Mouse (Mus musculus) neutrophil, adult 5-6 weeks (primary cell): Measurements from ENCODE around the gene Acsm3. TPM values are rescaled to one million over a fixed set of nuclear protein-coding genes. Genes with fewer than 3 reads are reported as not detected.
A peak's percentile ranks its signal among the peaks of the same experiment; 100 is the strongest.

Experiments used
- ATAC-seq: fragments of 151-379, 151-347 bp; 2 replicates; pipeline ENCODE4 v1.8.0; 2017; ENCODE audit warnings: mild to moderate bottlenecking, moderate TSS enrichment; ENCODE audit not compliant: insufficient number of reproducible peaks, poor library complexity, low FRiP score, severe bottlenecking; ENCODE audit errors: extremely low read depth
- total RNA-seq: library from RNA; stranded (forward); fragments of 200-1000 nt; gene quantifications from 2 replicates; pipeline ENCODE4 v1.2.3, GENCODE M21; 2017

Gene Acsm3
- total RNA-seq, 1 experiment from 2014 or later, result not detected

DNA sequence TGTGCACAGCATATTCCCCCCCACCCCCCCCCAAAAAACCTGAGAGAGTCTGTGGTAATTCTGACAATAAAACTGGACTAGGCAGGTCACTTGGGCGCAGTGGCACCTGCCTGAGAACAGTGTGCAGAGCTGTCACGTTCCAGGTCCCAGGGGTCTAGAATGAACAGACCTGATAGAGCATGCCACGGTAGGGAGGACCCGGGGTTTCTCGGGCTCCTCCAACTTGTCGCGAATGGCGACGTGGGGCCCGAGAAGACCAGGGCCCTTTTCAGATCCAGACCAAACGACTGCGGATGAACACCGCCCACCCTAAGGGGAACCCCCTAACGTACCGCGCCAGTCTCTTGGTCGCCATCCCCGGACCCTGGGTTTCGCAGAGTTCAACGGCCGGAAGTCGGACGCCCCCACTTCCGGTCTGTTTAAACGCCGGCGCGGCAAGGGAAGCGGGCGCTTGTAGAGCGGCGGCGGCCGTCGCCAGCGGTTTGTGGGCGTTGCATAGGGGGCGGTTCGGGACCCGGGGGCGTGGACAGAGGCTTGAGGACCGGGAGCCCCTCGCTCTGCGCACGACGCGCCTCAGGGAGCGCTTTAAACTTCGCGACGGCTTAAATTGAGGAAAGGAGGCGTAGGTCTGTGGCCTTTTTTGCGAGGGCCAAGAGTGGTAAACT, 33.0 kb downstream of the Acsm3 start, which contains the start of the genes Rexo5 and Eri2:
Gene Rexo5, plus strand, starts transcription at position 421 of the 665 bp plus-strand sequence.
Gene Eri2, minus strand, starts transcription at position 473 of the 665 bp plus-strand sequence.
- peak; percentile 85 for ATAC-seq

DNA sequence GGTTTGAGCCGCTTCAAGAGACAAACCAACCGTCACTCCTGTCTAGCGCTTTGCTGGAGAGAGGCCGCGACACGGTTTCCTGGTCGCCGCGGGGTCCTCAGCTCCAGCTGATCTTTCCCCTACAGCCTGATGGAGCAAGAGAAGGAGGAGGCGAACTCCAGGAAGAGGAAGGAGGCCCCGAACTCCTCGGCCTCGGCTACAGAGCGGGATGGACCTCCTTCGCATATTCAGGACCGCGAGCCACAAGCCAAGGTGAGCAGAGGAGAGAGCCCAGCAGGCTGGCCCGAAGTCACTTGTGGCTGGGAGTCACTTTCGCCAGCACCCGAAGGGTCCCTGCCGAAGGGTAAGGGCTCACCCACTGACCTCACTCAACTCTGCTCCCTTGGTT, 33.5 kb downstream of the Acsm3 start:
- no peak; the same call in 1 of the 2 replicates for ATAC-seq

DNA sequence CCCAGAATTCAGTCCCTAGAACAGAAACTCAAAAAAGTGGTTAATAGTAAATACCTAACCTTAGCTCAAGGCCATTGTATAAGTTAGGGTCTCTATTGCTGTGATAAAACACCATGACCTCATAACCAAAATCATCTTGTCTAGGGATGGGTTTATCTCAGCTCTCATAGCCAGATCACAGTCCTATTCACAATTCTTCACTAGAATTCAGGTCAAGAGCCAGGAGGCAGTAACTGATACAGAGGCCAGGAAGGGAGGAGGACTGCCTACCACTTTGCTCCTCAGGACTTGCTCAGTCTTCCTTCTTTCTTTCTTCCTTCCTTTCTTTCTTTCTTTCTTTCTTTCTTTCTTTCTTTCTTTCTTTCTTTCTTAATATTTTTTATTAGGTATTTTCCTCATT, 34.6 kb downstream of the Acsm3 start:
- ATAC-seq, result no peak

DNA sequence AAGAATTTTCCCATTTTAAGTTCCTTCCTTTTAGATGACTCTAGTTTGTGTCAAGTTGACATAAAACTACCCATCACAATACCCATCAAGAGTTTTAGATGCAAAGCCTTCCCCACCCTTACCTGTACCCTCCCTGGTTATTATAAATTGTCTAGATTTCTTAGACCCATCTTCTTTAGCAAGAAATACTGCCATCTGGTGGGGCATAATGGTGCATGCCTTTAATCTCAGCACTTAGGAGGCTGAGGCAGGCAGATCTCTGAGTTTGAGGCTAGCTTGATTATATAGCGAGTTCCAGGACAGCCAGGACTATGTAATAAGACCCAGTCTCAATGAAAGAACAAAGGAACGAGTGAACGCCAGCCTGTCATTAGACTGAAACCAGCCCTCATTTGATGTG, 39.8 kb downstream of the Acsm3 start:
- ATAC-seq, result no peak

DNA sequence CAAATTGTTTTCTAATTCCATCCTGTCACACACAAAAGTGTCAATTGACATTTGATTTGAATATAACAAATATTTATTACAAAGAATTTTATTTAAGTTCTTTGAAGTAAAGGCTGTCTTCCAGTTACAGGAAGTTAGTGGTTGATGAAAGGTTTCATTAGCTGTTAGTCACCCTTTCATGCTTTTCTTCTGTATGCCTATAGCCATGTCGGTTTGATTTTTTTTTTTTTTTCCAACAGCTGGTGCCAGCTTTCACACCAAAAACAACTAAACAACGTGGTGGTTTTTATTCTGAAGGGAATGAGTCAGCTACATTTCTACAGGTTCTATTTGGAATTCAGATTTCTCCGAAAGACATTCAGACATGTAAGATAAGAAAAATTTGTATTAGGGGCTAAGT, 40.3 kb downstream of the Acsm3 start:
- ATAC-seq, result no peak

DNA sequence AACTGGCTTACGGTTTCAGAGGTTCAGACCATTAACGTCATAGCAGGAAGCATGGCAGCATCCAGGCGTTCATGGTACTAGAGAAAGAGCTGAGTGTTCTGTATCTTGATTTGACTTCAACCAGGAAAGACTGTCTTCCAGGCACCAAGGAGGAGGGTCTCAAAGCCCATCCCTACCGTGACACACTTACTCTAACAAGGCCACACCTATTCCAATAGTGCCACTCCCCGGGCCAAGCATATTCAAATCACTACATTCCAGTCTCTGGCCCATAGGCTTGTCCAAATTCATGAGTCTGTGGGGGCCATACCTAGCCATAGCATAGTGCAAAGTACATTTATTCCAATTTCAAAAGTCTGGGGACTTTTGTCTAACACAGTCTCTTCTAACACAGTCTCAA, 46.7 kb downstream of the Acsm3 start:
- ATAC-seq, result no peak

DNA sequence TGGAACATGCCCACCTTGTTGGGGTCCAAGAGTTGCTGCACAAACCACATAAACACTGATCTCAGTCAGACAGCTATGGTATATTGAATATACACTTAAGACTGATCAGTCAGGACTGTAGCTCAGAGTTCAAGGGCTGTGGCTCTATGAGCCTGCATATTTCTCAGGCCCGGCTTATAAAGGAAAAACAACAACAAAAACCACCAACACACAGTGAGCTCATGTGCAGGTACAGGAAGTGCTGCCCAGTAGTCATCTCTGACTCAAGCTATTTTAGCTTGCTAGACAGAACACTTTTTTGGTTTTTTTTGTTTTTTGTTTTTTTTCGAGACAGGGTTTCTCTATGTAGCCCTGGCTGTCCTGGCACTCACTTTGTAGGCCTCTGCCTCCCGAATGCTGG, 48.0 kb downstream of the Acsm3 start:
- ATAC-seq, result no peak

DNA sequence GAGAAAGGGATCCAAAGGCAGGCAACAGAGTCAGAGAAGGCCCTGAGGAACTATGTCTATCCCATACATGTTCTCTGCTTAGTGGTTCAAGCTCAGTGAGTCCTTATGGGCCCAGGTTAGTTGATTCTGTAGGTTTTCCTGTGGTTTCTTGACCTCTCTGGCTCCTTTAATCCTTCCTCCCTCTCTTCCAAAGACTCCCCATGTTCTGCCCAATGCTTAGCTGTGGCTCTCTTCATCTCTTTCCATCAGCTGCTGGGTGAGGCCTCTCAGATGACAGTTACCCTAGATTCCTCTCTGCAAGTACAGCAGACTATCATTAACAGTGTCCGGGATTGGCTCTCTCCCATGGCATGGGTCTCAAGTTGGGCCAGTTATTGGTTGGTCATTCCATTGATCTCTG, 74.6 kb downstream of the Acsm3 start:
- ATAC-seq, result no peak

DNA sequence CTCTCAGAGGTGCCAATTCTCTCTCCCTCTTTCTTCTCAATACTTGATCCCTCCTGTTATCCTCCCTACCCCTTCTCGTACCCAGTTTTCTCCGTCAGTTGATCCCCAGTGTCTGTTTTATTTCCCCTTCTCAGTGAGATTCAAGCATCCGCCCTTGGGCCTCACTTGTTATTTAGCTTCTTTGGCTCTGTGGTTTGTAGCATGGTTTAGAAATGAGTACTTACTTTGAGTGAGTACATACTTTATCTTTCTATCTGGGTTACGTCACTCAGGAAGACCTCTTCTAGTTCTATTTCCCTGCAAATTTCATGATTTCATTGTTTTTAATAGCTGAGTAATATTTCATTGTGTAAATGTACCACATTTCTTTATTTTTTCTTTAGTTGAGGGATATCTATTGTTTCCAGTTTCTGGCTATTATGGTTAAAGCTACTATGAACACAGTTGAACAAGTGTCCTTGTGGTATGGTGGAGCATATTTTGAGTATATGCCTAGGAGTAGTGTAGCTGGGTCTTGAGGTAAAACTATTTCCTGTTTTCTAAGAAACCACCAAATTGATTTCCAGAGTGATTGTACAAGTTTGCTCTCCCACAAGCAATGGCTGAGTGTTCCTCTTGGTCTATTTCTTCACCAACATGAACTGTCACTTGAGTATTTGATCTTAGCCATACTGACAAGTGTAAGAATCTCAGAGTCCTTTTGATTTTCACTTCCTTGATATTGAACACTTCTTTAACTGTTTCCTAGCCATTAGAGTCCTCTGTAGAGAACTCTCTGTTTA, 75.5 kb downstream of the Acsm3 start:
- 0 out of 2 replicates have a peak, but pooled peaks have one; percentile 23 for ATAC-seq

Other genes with a start within 250 kb of the Acsm3 start
- not detected in 2 replicates for gene Acsm5, start 241.5 kb upstream of the Acsm3 start, total RNA-seq
- gene Pdilt, start 237.4 kb upstream of the Acsm3 start, total RNA-seq, result not detected in 2 replicates
- gene Acsm2, start 206.6 kb upstream of the Acsm3 start, total RNA-seq, result under 0.01 TPM in 1 of 2 replicates, not detected in the other
- gene Acsm1, start 153.9 kb upstream of the Acsm3 start, total RNA-seq, result not detected in 2 replicates
- not detected in 2 replicates for gene Acsm4, start 70.9 kb upstream of the Acsm3 start, total RNA-seq
- gene Thumpd1, start 40.1 kb upstream of the Acsm3 start, total RNA-seq, result 45.3 and 46.3 TPM in 2 replicates
- 15.4 and 25.5 TPM in 2 replicates for gene Rexo5, start 33.1 kb downstream of the Acsm3 start, total RNA-seq
- 3.3 and 3.4 TPM in 2 replicates for gene Eri2, start 33.1 kb downstream of the Acsm3 start, total RNA-seq
- gene Lyrm1, start 134.9 kb downstream of the Acsm3 start, total RNA-seq, result 4.3 and 4.8 TPM in 2 replicates
- gene Dcun1d3, start 135.4 kb downstream of the Acsm3 start, total RNA-seq, result 16.2 and 20.5 TPM in 2 replicates